ENCODE assay signal across 10 mouse cellular contexts in the genomic region with DNA sequence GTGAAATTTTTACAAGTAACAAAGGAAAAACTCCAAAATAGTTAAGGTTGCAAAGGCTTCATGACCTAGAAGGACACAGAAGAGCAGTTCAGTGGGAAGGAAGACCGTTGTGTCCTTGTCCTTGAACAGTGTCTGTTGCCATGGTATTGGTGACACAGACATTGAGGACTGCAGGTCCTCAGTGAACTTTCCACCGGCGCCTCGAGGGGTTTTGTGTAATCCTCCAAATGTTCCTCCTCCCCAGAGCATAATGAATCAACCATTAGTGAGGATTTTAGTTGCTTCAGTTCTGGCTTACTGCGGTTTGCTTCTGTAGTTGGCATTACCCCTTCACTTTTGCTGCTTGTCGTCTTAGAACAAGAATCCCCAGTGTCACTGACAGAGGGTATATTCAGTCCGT.
DNase-seq lines count a peak whose midpoint lies in the region; ATAC-seq and TF ChIP-seq lines count a peak whose summit lies in the region.
"Had no signal": no experiment of that assay in that cellular context is flagged by ENCODE, and none has a peak within 500 bp of the region (broad histone marks: within the 10 kb centered on the region; RNA-seq: fewer than 3 reads in every experiment).

No protein-coding gene starts in this region.

- POLR2A ChIA-PET in Patski (lab: Charles Lee) = no interaction called here

- TF ChIP-seq CTCF in Patski (IDR thresholded peaks at IDR 0.05) = no peak

- ATAC-seq in kidney, embryonic 16.5 days (ENCODE audit: low FRiP score, low TSS enrichment) = no peak
- peak; percentile 35 for ATAC-seq in Patski

- WGBS in kidney, embryonic 16.5 days = 62% methylated on average over 7 of the region's 7 CpGs

- no peaks in the 10 kb centered on the region; the same call in 1 of the 2 replicates for H3K36me3 ChIP-seq in kidney, embryonic 16.5 days (ENCODE audit: insufficient read depth, low read length)

- H3K4me3 ChIP-seq in kidney, embryonic 16.5 days (ENCODE audit: low read length) = no peak overlapping the region

- no peaks in the 10 kb centered on the region for H3K27me3 ChIP-seq in kidney, embryonic 16.5 days (ENCODE audit: insufficient read depth, low read length)
- no peaks in the 10 kb centered on the region for H3K27me3 ChIP-seq in Patski

- CTCF ChIA-PET in Patski (lab: Charles Lee) = interaction anchor here (1.1 kb wide), 1 partner anchor 85 kb away, joined by 3 read pairs; no protein-coding TSS in a partner anchor

- peak; percentile 6 to 8 for DNase-seq in kidney, adult 8-10 months
- peak; percentile 31 for DNase-seq in Patski (ENCODE audit: low read depth, low spot score)
- peak; percentile 38 to 40 for DNase-seq in adrenal gland, adult 18-20 months (ENCODE audit: low spot score in 2 of 2)
- DNase-seq in kidney, postnatal 14 days = peak; percentile 33
- DNase-seq in spleen, postnatal 14 days (ENCODE audit: low spot score in 2 of 2) = no peak
- no peak for DNase-seq in heart, postnatal 14 days
- DNase-seq: heart, postnatal 36 days; lung, postnatal 14 days; thymus, postnatal 14 days had no signal

- H3K9ac ChIP-seq in kidney, embryonic 16.5 days (replicated peaks; ENCODE audit: low read length) = no peak overlapping the region

- no peaks in the 10 kb centered on the region for H3K4me1 ChIP-seq in kidney, embryonic 16.5 days (ENCODE audit: insufficient read depth, low read length)

- intact Hi-C loops in heart, postnatal 14 days (cut with DNase I) = no loop called here

- H3K9me3 ChIP-seq in kidney, embryonic 16.5 days (ENCODE audit: low read length) = no peaks in the 10 kb centered on the region

- in situ Hi-C loops in Patski (cut with MboI; ENCODE audit: low pct_unique_long_range_greater_than_20kb) = no loop called here

- no peak overlapping the region for H3K27ac ChIP-seq in kidney, embryonic 16.5 days (ENCODE audit: low read length)

- H3K4me2 ChIP-seq in kidney, embryonic 16.5 days (replicated peaks; ENCODE audit: low read depth, low read length) = no peak overlapping the region

Comparison
In these comparisons a context has a peak if more than half of its experiments do, and no peak if none do; other contexts are left out.
1. DNase-seq: peak in kidney, adult 8-10 months (2 of 2), Patski (single experiment), adrenal gland, adult 18-20 months (2 of 2) and kidney, postnatal 14 days (single experiment); none in spleen, postnatal 14 days (0 of 2) and heart, postnatal 14 days (0 of 2).